Mouse (Mus musculus): ENCODE data around the gene Tecpr1.

Gene Tecpr1

GRCm38 (mm10) chr5:144223503-144223862 is at the start of gene Tecpr1:
Gene Tecpr1 (minus strand): TSS chr5:144223615.
- DNase-seq (ENCODE audit: low spot score): peak; percentile 97

GRCm38 (mm10) chr5:144271772-144272171 is 48.4 kb upstream of the Tecpr1 start:
- DNase-seq (ENCODE audit: low spot score): no peak

- no peak for DNase-seq (ENCODE audit: low spot score)
Observed at GRCm38 (mm10) chr5:144271118-144271517, 47.7 kb upstream of the Tecpr1 start.

GRCm38 (mm10) chr5:144270420-144270819 is 47.0 kb upstream of the Tecpr1 start:
- no peak for DNase-seq (ENCODE audit: low spot score)

GRCm38 (mm10) chr5:144269926-144270325 is 46.5 kb upstream of the Tecpr1 start:
- DNase-seq (ENCODE audit: low spot score): no peak

- peak; percentile 92 for DNase-seq (ENCODE audit: low spot score)
Observed at GRCm38 (mm10) chr5:144267535-144268241, 44.3 kb upstream of the Tecpr1 start.

GRCm38 (mm10) chr5:144263496-144263895 is 40.1 kb upstream of the Tecpr1 start:
- DNase-seq (ENCODE audit: low spot score): no peak

- DNase-seq (ENCODE audit: low spot score): no peak
Observed at GRCm38 (mm10) chr5:144263082-144263481, 39.7 kb upstream of the Tecpr1 start.

GRCm38 (mm10) chr5:144261829-144262228 is 38.4 kb upstream of the Tecpr1 start:
- DNase-seq (ENCODE audit: low spot score): no peak

GRCm38 (mm10) chr5:144261309-144261708 is 37.9 kb upstream of the Tecpr1 start:
- no peak for DNase-seq (ENCODE audit: low spot score)

- DNase-seq (ENCODE audit: low spot score): no peak
Observed at GRCm38 (mm10) chr5:144260464-144260863, 37.0 kb upstream of the Tecpr1 start.

- DNase-seq (ENCODE audit: low spot score): no peak
Observed at GRCm38 (mm10) chr5:144259228-144259627, 35.8 kb upstream of the Tecpr1 start.

- no peak for DNase-seq (ENCODE audit: low spot score)
Observed at GRCm38 (mm10) chr5:144258687-144259086, 35.3 kb upstream of the Tecpr1 start.

GRCm38 (mm10) chr5:144258131-144258611 is 34.8 kb upstream of the Tecpr1 start:
- no peak for DNase-seq (ENCODE audit: low spot score)

GRCm38 (mm10) chr5:144257451-144258110 is 34.2 kb upstream of the Tecpr1 start:
- no peak for DNase-seq (ENCODE audit: low spot score)

GRCm38 (mm10) chr5:144256888-144257287 is 33.5 kb upstream of the Tecpr1 start:
- no peak for DNase-seq (ENCODE audit: low spot score)

- no peak for DNase-seq (ENCODE audit: low spot score)
Observed at GRCm38 (mm10) chr5:144256541-144256870, 33.1 kb upstream of the Tecpr1 start.

- peak; percentile 63 for DNase-seq (ENCODE audit: low spot score)
Observed at GRCm38 (mm10) chr5:144255632-144256540, 32.5 kb upstream of the Tecpr1 start.

- peak; percentile 90 for DNase-seq (ENCODE audit: low spot score)
Observed at GRCm38 (mm10) chr5:144254811-144255631, 31.6 kb upstream of the Tecpr1 start.

- peak; percentile 43 for DNase-seq (ENCODE audit: low spot score)
Observed at GRCm38 (mm10) chr5:144254122-144254810, 30.9 kb upstream of the Tecpr1 start.

GRCm38 (mm10) chr5:144253212-144253611 is 29.8 kb upstream of the Tecpr1 start:
- no peak for DNase-seq (ENCODE audit: low spot score)

All from MN1 (cell line).